ENCODE assay signal across 10 mouse cellular contexts in the genomic region with DNA sequence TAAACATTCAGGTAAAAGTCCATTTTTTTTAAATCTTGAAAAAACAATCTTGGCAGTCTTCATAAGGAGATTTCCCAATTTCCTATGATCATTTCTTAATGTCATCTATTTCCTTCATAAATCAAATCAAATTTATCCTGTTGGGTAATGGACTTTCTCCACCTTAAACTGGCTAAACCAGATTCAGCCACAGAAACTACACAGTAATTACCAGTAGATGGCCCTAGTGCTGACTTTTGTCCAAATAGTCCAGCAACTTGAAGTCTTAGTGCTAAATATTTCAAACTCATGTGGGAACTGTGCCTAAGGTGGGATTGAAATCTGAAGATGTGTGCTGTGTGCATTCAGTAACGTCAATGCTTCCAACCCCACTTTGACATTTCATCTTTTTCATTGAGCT. TPM values are rescaled to one million over a fixed set of nuclear protein-coding genes. Genes with fewer than 3 reads are reported as not detected.
DNase-seq lines count a peak whose midpoint lies in the region; ATAC-seq and TF ChIP-seq lines count a peak whose summit lies in the region.
"Had no signal": no experiment of that assay in that cellular context is flagged by ENCODE, and none has a peak within 500 bp of the region (broad histone marks: within the 10 kb centered on the region; RNA-seq: fewer than 3 reads in every experiment).

No protein-coding gene starts in this region.

- peak; percentile 57 for TF ChIP-seq CTCF in hindbrain, postnatal 0 days (IDR thresholded peaks at IDR 0.05; ENCODE audit: low read depth)
- TF ChIP-seq CTCF in G1E (IDR thresholded peaks at IDR 0.05; ENCODE audit: low read depth, low read length), result no peak
- peak; percentile 57 for TF ChIP-seq CTCF in lung, embryonic 14.5 days (IDR thresholded peaks at IDR 0.05; ENCODE audit: low read depth)

- ATAC-seq in hindbrain, postnatal 0 days, result no peak
- ATAC-seq in hindbrain, embryonic 16.5 days, result no peak
- ATAC-seq in G1E (ENCODE audit: extremely low read depth, insufficient number of reproducible peaks, low FRiP score, poor library complexity, severe bottlenecking), result peak; percentile 51; the same call in 1 of the 2 replicates
- ATAC-seq in lung, embryonic 14.5 days (ENCODE audit: insufficient read depth), result no peak

- WGBS in hindbrain, postnatal 0 days, result 50% methylated on average over 1 of the region's 1 CpGs
- 43% methylated on average over 1 of the region's 1 CpGs for WGBS in hindbrain, embryonic 16.5 days
- 18% methylated on average over 1 of the region's 1 CpGs for WGBS in lung, embryonic 14.5 days
- WGBS in hindbrain, embryonic 10.5 days, result 49% methylated on average over 1 of the region's 1 CpGs

- no peak overlapping the region for H3K9ac ChIP-seq in hindbrain, postnatal 0 days (replicated peaks; ENCODE audit: low read length)
- no peak overlapping the region for H3K9ac ChIP-seq in hindbrain, embryonic 16.5 days (ENCODE audit: low read depth, low read length)
- no peak overlapping the region for H3K9ac ChIP-seq in lung, embryonic 14.5 days
- H3K9ac ChIP-seq: hindbrain, embryonic 15.5 days had no signal

- H3K36me3 ChIP-seq in hindbrain, postnatal 0 days (ENCODE audit: insufficient read depth, low read length), result no peaks in the 10 kb centered on the region
- no peaks in the 10 kb centered on the region for H3K36me3 ChIP-seq in hindbrain, embryonic 16.5 days (ENCODE audit: control insufficient read depth, insufficient read depth, low read length)
- peaks cover 30% of the 10 kb centered on the region for H3K36me3 ChIP-seq in G1E (replicated peaks)
- peaks cover 4% of the 10 kb centered on the region; the same call in 1 of the 2 replicates for H3K36me3 ChIP-seq in lung, embryonic 14.5 days (ENCODE audit: insufficient read depth)
- peaks cover 8% of the 10 kb centered on the region; the same call in 1 of the 2 replicates for H3K36me3 ChIP-seq in hindbrain, embryonic 10.5 days
- H3K36me3 ChIP-seq: hindbrain, embryonic 15.5 days had no signal

- no peak overlapping the region for H3K27ac ChIP-seq in hindbrain, postnatal 0 days
- H3K27ac ChIP-seq in hindbrain, embryonic 16.5 days (ENCODE audit: low read depth, low read length), result no peak overlapping the region
- no peak overlapping the region for H3K27ac ChIP-seq in lung, embryonic 14.5 days (ENCODE audit: low read depth)
- H3K27ac ChIP-seq in hindbrain, embryonic 10.5 days, result no peak overlapping the region
- H3K27ac ChIP-seq: hindbrain, embryonic 15.5 days; macrophage had no signal

- no peak overlapping the region for H3K4me3 ChIP-seq in hindbrain, postnatal 0 days (ENCODE audit: low read length)
- H3K4me3 ChIP-seq in hindbrain, embryonic 16.5 days (ENCODE audit: low read length), result no peak overlapping the region
- H3K4me3 ChIP-seq in G1E (ENCODE audit: low read depth, low read length), result no peak overlapping the region
- no peak overlapping the region for H3K4me3 ChIP-seq in lung, embryonic 14.5 days (ENCODE audit: low read depth, low read length)
- no peak overlapping the region for H3K4me3 ChIP-seq in hindbrain, embryonic 10.5 days
- H3K4me3 ChIP-seq: hindbrain, embryonic 15.5 days had no signal

- H3K9me3 ChIP-seq in hindbrain, postnatal 0 days (ENCODE audit: low read length), result no peaks in the 10 kb centered on the region
- no peaks in the 10 kb centered on the region for H3K9me3 ChIP-seq in hindbrain, embryonic 16.5 days (ENCODE audit: control insufficient read depth, low read length)
- H3K9me3 ChIP-seq in G1E (replicated peaks), result no peaks in the 10 kb centered on the region
- no peaks in the 10 kb centered on the region for H3K9me3 ChIP-seq in lung, embryonic 14.5 days (ENCODE audit: low read depth, low read length)
- H3K9me3 ChIP-seq in hindbrain, embryonic 10.5 days, result no peaks in the 10 kb centered on the region
- H3K9me3 ChIP-seq: hindbrain, embryonic 15.5 days had no signal

- peak; percentile 61 for DNase-seq in hindbrain, postnatal 0 days (ENCODE audit: low spot score)
- DNase-seq in CD4-positive helper T cell, adult 2 months (ENCODE audit: low read depth, low spot score), result peak; percentile 37
- DNase-seq in G1E (ENCODE audit: low spot score), result no peak
- DNase-seq in lung, embryonic 14.5 days, result peak; percentile 76
- DNase-seq in hindbrain, embryonic 10.5 days (ENCODE audit: low spot score), result no peak
- DNase-seq in urinary bladder, adult 2 months (ENCODE audit: low spot score), result no peak
- no peak for DNase-seq in spleen, postnatal 14 days (ENCODE audit: low spot score in 2 of 2)

- H3K4me1 ChIP-seq in hindbrain, postnatal 0 days (ENCODE audit: insufficient read depth, low read length), result no peaks in the 10 kb centered on the region
- H3K4me1 ChIP-seq in hindbrain, embryonic 16.5 days (ENCODE audit: control insufficient read depth, insufficient read depth, low read depth, low read length), result no peaks in the 10 kb centered on the region
- H3K4me1 ChIP-seq in G1E (ENCODE audit: insufficient read depth, low read depth, low read length), result 0 out of 2 replicates have a peak, but pooled peaks cover 2% of the 10 kb centered on the region
- H3K4me1 ChIP-seq in lung, embryonic 14.5 days (ENCODE audit: insufficient read depth), result no peaks in the 10 kb centered on the region
- no peaks in the 10 kb centered on the region for H3K4me1 ChIP-seq in hindbrain, embryonic 10.5 days (replicated peaks)
- H3K4me1 ChIP-seq: hindbrain, embryonic 15.5 days had no signal

- no peaks in the 10 kb centered on the region for H3K27me3 ChIP-seq in hindbrain, postnatal 0 days (ENCODE audit: insufficient read depth, low read length)
- no peaks in the 10 kb centered on the region for H3K27me3 ChIP-seq in hindbrain, embryonic 16.5 days (replicated peaks; ENCODE audit: control insufficient read depth, insufficient read depth, low read length)
- H3K27me3 ChIP-seq in G1E (ENCODE audit: insufficient read depth, low read length), result peaks cover 7% of the 10 kb centered on the region
- no peaks in the 10 kb centered on the region for H3K27me3 ChIP-seq in lung, embryonic 14.5 days (ENCODE audit: insufficient read depth, low read length)
- H3K27me3 ChIP-seq in hindbrain, embryonic 10.5 days (ENCODE audit: insufficient read depth, poor library complexity, severe bottlenecking), result no peaks in the 10 kb centered on the region
- H3K27me3 ChIP-seq: hindbrain, embryonic 15.5 days had no signal

- H3K4me2 ChIP-seq in hindbrain, postnatal 0 days (ENCODE audit: low read depth, low read length), result no peak overlapping the region
- no peak overlapping the region for H3K4me2 ChIP-seq in hindbrain, embryonic 16.5 days (ENCODE audit: low read length)
- H3K4me2 ChIP-seq in lung, embryonic 14.5 days, result no peak overlapping the region
- H3K4me2 ChIP-seq: hindbrain, embryonic 15.5 days had no signal

RNA-seq across cellular contexts. Expression of a gene that starts 11.8 kb away (rescaled TPM):
- total RNA-seq in hindbrain, postnatal 0 days (2014; rRNA removed), result 3.3 and 4.1 TPM in 2 replicates
- 3.1 and 4.1 TPM in 2 replicates for polyA plus RNA-seq in hindbrain, postnatal 0 days (2015; fragmentation: Nextera tagmentation; extraction: Ambion mirVana)
- polyA plus RNA-seq in hindbrain, embryonic 16.5 days (2015; fragmentation: Nextera tagmentation; extraction: Ambion mirVana), result 8.1 and 9.0 TPM in 2 replicates
- 75.8 and 77.3 TPM in 2 replicates for total RNA-seq in G1E (2014; fragmentation: Nextera tagmentation)
- total RNA-seq in G1E (2017), result 188 and 214 TPM in 2 replicates
- 6.9 and 7.8 TPM in 2 replicates for polyA plus RNA-seq in G1E (2012)
- 5.6 and 8.3 TPM in 2 replicates for polyA plus RNA-seq in lung, embryonic 14.5 days (2014; fragmentation: Nextera tagmentation; extraction: Ambion mirVana)
- 6.2 and 10.2 TPM in 2 replicates for polyA plus RNA-seq in hindbrain, embryonic 10.5 days (2016; fragmentation: Nextera tagmentation; extraction: Ambion mirVana)
- 125 and 153 TPM in 2 replicates for polyA plus RNA-seq in urinary bladder, adult 2 months (2012; rRNA removed)

Comparison
In these comparisons a context has a peak if more than half of its experiments do, and no peak if none do; other contexts are left out.
1. DNase-seq: peak in hindbrain, postnatal 0 days (single experiment), CD4-positive helper T cell, adult 2 months (single experiment) and lung, embryonic 14.5 days (single experiment); none in G1E (single experiment), hindbrain, embryonic 10.5 days (single experiment), urinary bladder, adult 2 months (single experiment) and spleen, postnatal 14 days (0 of 2).
2. RNA of a gene that starts 11.8 kb away (polyA plus RNA-seq): 125 to 153 TPM in urinary bladder, adult 2 months; 8.1 to 9.0 TPM in hindbrain, embryonic 16.5 days, 6.9 to 7.8 TPM in G1E, 6.2 to 10.2 TPM in hindbrain, embryonic 10.5 days, 5.6 to 8.3 TPM in lung, embryonic 14.5 days and 3.1 to 4.1 TPM in hindbrain, postnatal 0 days; every median in the first group is over 10 times any median in the second.